Mouse (Mus musculus) G1E-ER4 (cell line): Measurements from ENCODE around the gene Gm20696. TPM values are rescaled to one million over a fixed set of nuclear protein-coding genes. Genes with fewer than 3 reads are reported as not detected.

ENCODE experiments used
- GATA1 ChIP-seq: IDR thresholded peaks from one replicate; pipeline ENCODE4 v1.8.0; 2012; ENCODE audit warnings: low read length, inconsistent platforms
- polyA plus RNA-seq: library from polyadenylated mRNA; stranded (reverse); fragments of >175 nt; gene quantifications from 2 replicates; pipeline ENCODE4 v1.2.3, GENCODE M21; 2012

Gene Gm20696
- polyA plus RNA-seq, 1 experiment: not detected

GRCm38 (mm10) chr6:99268171-99269061 lies 398.2 kb downstream of the Gm20696 start:
- TF ChIP-seq GATA1: no peak

GRCm38 (mm10) chr6:99265945-99266656 lies 400.5 kb downstream of the Gm20696 start:
- TF ChIP-seq GATA1: no peak

- TF ChIP-seq GATA1: no peak
These were observed 401.4 kb downstream of the Gm20696 start for GRCm38 (mm10) chr6:99265173-99265572.

GRCm38 (mm10) chr6:99264192-99265093 lies 402.2 kb downstream of the Gm20696 start:
- no peak for TF ChIP-seq GATA1

GRCm38 (mm10) chr6:99263886-99264185 lies 402.8 kb downstream of the Gm20696 start:
- TF ChIP-seq GATA1: no peak

GRCm38 (mm10) chr6:99263061-99263885 lies 403.3 kb downstream of the Gm20696 start:
- no peak for TF ChIP-seq GATA1

- TF ChIP-seq GATA1: no peak
These were observed 404.9 kb downstream of the Gm20696 start for GRCm38 (mm10) chr6:99261737-99262130.

- no peak for TF ChIP-seq GATA1
These were observed 405.5 kb downstream of the Gm20696 start for GRCm38 (mm10) chr6:99260941-99261736.

- TF ChIP-seq GATA1: no peak
These were observed 408.3 kb downstream of the Gm20696 start for GRCm38 (mm10) chr6:99258346-99258745.

GRCm38 (mm10) chr6:99257676-99258075 lies 408.9 kb downstream of the Gm20696 start:
- no peak for TF ChIP-seq GATA1

- TF ChIP-seq GATA1: no peak
These were observed 413.3 kb downstream of the Gm20696 start for GRCm38 (mm10) chr6:99253331-99253730.

GRCm38 (mm10) chr6:99252816-99253215 lies 413.8 kb downstream of the Gm20696 start:
- no peak for TF ChIP-seq GATA1

GRCm38 (mm10) chr6:99251924-99252323 lies 414.7 kb downstream of the Gm20696 start:
- no peak for TF ChIP-seq GATA1

GRCm38 (mm10) chr6:99251222-99251621 lies 415.4 kb downstream of the Gm20696 start:
- no peak for TF ChIP-seq GATA1
